In genomic region chr11:72293116-72293515, GRCm38 (mm10) we compare ENCODE assay signal across 38 mouse cellular contexts. TPM values are rescaled to one million over a fixed set of nuclear protein-coding genes. Genes with fewer than 3 reads are reported as not detected.
"Had no signal": no experiment of that assay in that cellular context is flagged by ENCODE, and none has a peak within 500 bp of the region (broad histone marks: within the 10 kb centered on the region; RNA-seq: fewer than 3 reads in every experiment).

No protein-coding gene starts in this region.

- H3K4me3 ChIP-seq: embryonic facial prominence, embryonic 10.5 days; embryonic facial prominence, embryonic 12.5 days; embryonic facial prominence, embryonic 13.5 days; embryonic facial prominence, embryonic 15.5 days; erythroblast, embryonic 14.5 days; forebrain, embryonic 10.5 days; forebrain, embryonic 12.5 days; forebrain, embryonic 13.5 days; forebrain, embryonic 15.5 days; gastrocnemius, adult 2 months; heart, adult 2 months had no signal

- H3K36me3 ChIP-seq: embryonic facial prominence, embryonic 10.5 days; embryonic facial prominence, embryonic 12.5 days; embryonic facial prominence, embryonic 13.5 days; embryonic facial prominence, embryonic 15.5 days; forebrain, embryonic 10.5 days; forebrain, embryonic 12.5 days; forebrain, embryonic 15.5 days had no signal

- H3K27ac ChIP-seq: embryonic facial prominence, embryonic 10.5 days; embryonic facial prominence, embryonic 12.5 days; embryonic facial prominence, embryonic 13.5 days; embryonic facial prominence, embryonic 15.5 days; forebrain, embryonic 10.5 days; forebrain, embryonic 12.5 days; forebrain, embryonic 13.5 days; forebrain, embryonic 15.5 days; gastrocnemius, adult 2 months; heart, adult 2 months had no signal

- H3K27me3 ChIP-seq: embryonic facial prominence, embryonic 12.5 days; embryonic facial prominence, embryonic 13.5 days; embryonic facial prominence, embryonic 15.5 days; forebrain, embryonic 12.5 days; forebrain, embryonic 13.5 days; forebrain, embryonic 15.5 days had no signal

- H3K9ac ChIP-seq: embryonic facial prominence, embryonic 12.5 days; embryonic facial prominence, embryonic 13.5 days; embryonic facial prominence, embryonic 15.5 days; forebrain, embryonic 12.5 days; forebrain, embryonic 13.5 days; forebrain, embryonic 15.5 days; forebrain, postnatal 0 days had no signal

- DNase-seq: cerebellum, adult 2 months; cerebellum, adult 8-10 months; cerebellum, adult 9-10 months; cerebellum, adult 9-11 months; cerebellum, postnatal 10 days; cerebellum, postnatal 14 days; cerebellum, postnatal 25 days; cerebellum, postnatal 36 days; embryo, embryonic 11 days; forebrain, postnatal 0 days; gastrocnemius, adult 2 months; gastrocnemius, postnatal 10 days; gastrocnemius, postnatal 14 days; gastrocnemius, postnatal 25 days; gastrocnemius, postnatal 36 days; heart, adult 18-20 months; heart, adult 2 months had no signal

- H3K4me1 ChIP-seq: embryonic facial prominence, embryonic 10.5 days; embryonic facial prominence, embryonic 12.5 days; embryonic facial prominence, embryonic 13.5 days; embryonic facial prominence, embryonic 15.5 days; forebrain, embryonic 10.5 days; forebrain, embryonic 12.5 days; forebrain, embryonic 13.5 days; forebrain, embryonic 15.5 days had no signal

RNA-seq across cellular contexts. Expression of gene Xaf1, which starts 8.3 kb away (rescaled TPM):
- polyA plus RNA-seq: erythroblast, embryonic 14.5 days had no signal

RNA-seq across cellular contexts. Expression of gene Fbxo39, which starts 21.1 kb away (rescaled TPM):
- total RNA-seq: common myeloid progenitor, adult 5-6 weeks; forebrain, postnatal 0 days; gastrocnemius, adult 18-20 months; gastrocnemius, adult 2 months; gastrocnemius, adult 8-10 months; gastrocnemius, postnatal 10 days; gastrocnemius, postnatal 14 days; gastrocnemius, postnatal 25 days; gastrocnemius, postnatal 36 days; gastrocnemius, postnatal 4 days; granulocyte monocyte progenitor cell, adult 5-6 weeks; heart, adult 18-20 months; heart, adult 2 months; heart, adult 8-10 months had no signal
- polyA plus RNA-seq: cerebellum, adult 2 months; cortical plate, adult 2 months; embryonic facial prominence, embryonic 10.5 days; embryonic facial prominence, embryonic 11.5 days; embryonic facial prominence, embryonic 12.5 days; embryonic facial prominence, embryonic 13.5 days; embryonic facial prominence, embryonic 14.5 days; embryonic facial prominence, embryonic 15.5 days; erythroblast, embryonic 14.5 days; forebrain, embryonic 10.5 days; forebrain, embryonic 11.5 days; forebrain, embryonic 12.5 days; forebrain, embryonic 13.5 days; forebrain, embryonic 14.5 days; forebrain, embryonic 15.5 days; forebrain, embryonic 16.5 days; forebrain, postnatal 0 days had no signal

RNA-seq across cellular contexts. Expression of gene Slc13a5, which starts 26.1 kb away (rescaled TPM):
- total RNA-seq: common myeloid progenitor, adult 5-6 weeks; gastrocnemius, adult 18-20 months; gastrocnemius, adult 2 months; gastrocnemius, adult 8-10 months; gastrocnemius, postnatal 36 days; granulocyte monocyte progenitor cell, adult 5-6 weeks; heart, adult 18-20 months; heart, adult 2 months; heart, adult 8-10 months had no signal
- polyA plus RNA-seq: embryonic facial prominence, embryonic 11.5 days; erythroblast, embryonic 14.5 days; forebrain, embryonic 10.5 days; forebrain, embryonic 11.5 days; forebrain, embryonic 12.5 days had no signal
